Mouse (Mus musculus) Muller cell, postnatal 12 days (primary cell): ENCODE measurements at regions not wholly inside any gene's neighbourhood (a gene's known extent, or its start where the extent isn't known, plus 50 kb on each side); places are given as distances from the start of the nearest gene placed in this dataset.

ENCODE experiments used
- DNase-seq: peaks from one replicate; pipeline ENCODE4 v3.0.0-alpha.2; 2015; ENCODE audit errors: inconsistent ontology term

DNA sequence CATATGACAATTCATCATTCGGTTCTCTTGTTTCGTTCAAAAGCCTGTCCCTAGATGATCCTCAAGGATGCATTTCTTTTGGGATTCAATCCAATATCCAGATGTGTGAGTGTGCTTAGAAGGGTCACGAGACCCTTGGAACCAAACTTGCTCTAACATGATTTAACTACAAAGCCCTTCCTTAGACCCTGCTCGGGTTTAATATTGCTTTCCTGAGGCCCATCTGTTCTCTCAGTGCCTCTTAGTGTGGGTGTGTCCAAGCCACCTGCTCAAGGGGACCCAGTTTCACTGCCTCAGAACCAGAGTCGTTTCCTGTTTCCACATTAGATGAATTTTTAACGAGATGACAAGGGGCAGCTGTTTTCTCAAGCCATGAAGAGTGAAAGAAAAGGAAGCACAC is 147.3 kb upstream of the Usp24 start:
- no peak for DNase-seq

DNA sequence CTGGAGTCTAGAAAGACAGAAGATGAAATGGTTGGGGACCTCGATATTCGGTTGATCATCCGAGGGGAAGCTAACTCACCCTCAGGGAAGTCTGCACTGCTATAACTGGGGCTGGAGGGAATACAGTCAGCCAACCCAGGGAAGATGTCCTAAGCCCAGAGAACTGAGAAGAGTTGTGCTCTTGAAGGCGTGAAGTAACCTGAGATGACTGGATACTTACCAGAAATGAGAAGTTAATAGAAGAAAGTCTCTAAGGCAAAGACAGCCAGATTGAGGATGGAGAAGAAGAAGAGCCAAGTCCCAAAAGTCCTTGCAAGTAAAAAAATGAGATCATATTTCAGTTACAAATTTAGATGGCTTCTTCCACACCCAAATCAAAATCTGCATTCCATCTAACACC is 146.5 kb upstream of the Usp24 start:
- DNase-seq, result no peak

- DNase-seq, result no peak
Measured at GRCm38 (mm10) chr4:106170731-106171130, 145.3 kb upstream of the Usp24 start.

- DNase-seq, result no peak
Measured at GRCm38 (mm10) chr4:106175352-106175751, 140.7 kb upstream of the Usp24 start.

- no peak for DNase-seq
Measured at GRCm38 (mm10) chr4:106185745-106186501, 130.1 kb upstream of the Usp24 start.

GRCm38 (mm10) chr4:106186684-106187083 is 129.3 kb upstream of the Usp24 start:
- peak; percentile 52 for DNase-seq

DNA sequence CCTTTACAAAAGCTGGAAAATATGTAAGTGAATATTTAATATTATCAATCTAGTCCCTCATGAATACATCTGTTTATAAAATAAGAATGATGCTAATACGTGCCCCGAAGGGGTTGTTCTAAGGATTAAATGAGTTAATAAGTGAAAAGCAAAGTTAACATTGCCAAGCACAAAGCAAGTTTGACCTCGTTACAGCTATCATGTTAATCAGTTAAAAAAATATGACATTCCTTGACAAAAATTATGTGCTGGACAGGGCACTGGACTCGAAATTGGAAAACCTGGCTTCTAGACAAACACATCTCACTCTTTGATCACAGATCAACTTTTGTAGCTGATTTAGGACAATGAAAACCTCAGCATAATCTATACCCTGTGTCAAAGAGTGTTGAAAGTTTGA is 125.8 kb upstream of the Usp24 start:
- no peak for DNase-seq

DNA sequence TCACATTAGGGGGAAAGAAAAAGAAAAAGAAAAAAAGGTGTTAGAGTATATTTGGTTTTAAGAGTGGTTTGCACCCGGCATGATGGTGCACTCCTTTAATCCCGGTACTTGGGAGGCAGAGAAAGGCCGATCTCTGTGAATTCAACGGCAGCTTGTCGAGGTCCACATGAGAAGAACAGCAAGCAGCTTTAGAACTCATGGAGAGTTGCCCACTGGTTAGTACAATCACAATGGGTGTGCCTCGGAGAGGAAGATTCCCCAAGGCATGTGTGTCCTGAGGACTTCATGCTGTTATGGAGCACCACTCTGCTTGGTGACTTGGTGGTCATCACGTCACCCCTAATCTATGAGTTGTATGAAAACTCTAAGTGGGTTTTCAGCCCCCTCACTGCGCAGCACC is 124.7 kb upstream of the Usp24 start:
- no peak for DNase-seq

DNA sequence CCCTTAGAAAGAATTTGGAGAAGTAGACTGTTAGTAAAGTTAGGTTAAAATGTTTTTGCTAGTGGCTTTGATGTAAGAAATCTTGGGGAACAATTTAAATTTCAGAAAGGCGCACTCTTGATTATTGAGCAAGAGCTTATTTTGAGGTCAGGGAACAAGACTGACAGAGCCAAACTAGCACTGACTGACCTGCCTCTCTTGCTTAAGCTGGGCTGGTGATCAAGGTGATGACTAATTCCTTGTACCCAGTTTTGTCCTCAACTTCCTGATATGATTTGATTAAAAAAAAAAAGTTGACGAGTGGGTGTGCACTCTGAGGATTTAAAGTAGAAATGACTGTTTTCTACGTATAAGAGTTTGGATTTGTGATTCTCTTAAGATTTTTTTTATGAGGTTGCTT is 124.2 kb upstream of the Usp24 start:
- no peak for DNase-seq

GRCm38 (mm10) chr4:106193204-106193945 is 122.6 kb upstream of the Usp24 start:
- no peak for DNase-seq

DNA sequence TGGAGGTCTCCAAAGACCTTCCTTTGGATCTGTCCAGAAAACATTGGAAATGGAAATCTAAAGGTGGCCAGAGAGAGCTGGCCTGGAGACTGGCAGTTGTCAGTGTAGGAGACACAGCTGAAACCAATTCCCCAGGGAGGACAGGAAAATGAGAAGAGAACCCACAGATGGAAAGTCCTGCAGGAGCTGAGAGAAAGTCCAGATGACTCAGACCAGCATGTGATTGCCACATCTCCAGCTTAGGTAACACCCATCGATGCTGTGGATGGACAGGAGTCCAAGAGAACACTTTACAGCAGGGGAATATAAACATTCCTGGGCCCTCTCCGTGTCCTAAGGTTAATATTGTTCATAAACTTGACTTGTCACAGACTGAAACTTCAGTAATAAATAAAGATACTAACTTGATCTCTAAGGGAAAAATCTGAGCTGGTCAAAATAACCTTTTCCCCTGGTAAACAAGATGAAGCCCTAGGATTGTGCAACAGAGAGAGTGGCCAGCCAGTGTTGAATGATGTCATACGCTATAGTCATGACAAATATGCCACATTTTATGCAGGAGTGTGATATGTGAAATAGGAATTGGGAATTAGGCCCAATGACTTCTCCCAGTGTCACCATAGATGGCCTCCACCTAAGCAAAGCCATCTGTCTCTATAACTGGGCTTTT is 120.4 kb upstream of the Usp24 start:
- DNase-seq, result no peak

GRCm38 (mm10) chr4:106199833-106200232 is 116.2 kb upstream of the Usp24 start:
- no peak for DNase-seq

DNA sequence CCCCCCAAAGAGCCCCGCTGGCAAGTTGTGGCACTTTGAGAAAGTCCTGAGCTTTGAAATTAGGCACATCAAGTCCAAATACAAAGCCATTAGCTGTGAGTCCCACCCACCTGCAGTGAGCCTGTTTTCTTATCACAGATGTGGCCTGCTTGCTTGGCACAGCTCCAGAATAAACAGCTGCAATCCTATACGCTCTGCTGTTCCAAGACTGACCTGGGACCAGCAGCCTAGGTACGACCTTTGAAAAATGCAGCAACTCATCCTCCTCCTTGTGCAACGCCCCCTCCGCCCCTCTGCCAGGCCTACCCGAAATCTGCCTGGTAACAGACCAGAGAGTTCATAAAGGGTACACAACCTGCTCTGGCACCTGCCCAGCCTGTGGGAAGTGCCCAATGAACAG is 115.8 kb upstream of the Usp24 start:
- no peak for DNase-seq

- DNase-seq, result peak; percentile 73
Measured at GRCm38 (mm10) chr4:106202554-106202953, 113.5 kb upstream of the Usp24 start.

DNA sequence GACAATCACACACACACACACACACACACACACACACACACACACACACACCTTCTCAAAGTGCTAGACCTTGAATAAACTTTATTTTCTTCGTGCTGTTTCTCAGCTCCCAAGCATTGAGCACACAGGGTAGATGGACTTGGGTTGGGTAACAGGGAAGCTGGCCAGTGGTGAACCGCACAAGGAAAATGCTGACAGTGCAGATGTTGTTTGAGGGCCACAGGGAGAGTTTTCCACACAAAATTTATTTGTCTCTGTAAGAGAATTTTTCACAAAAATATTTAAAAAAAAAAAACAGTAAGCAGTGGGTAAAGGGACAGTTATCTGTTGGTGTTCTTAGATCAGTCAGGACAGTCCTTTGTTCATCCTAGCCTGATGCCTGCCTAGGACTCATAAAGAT is 110.8 kb upstream of the Usp24 start:
- DNase-seq, result no peak

DNA sequence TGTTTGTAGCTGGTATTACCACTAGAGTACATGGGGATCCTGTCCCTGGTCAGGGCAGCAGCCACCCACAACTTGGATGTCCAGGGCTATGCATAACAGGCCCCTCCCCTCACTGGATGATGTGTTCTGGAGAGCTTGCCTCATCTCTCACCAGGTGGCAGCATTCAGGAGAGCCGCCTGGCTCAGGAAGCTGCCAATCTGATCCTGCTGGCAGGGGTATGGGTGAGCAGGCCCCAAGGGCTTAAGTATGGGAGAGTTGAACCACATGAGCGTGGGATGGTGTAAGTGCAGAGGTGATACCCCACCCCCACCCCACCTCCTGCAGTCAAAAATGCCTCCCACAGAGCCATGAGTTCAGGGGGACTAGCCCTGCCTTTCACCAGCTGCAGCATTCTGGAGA is 110.0 kb upstream of the Usp24 start:
- DNase-seq, result no peak

DNA sequence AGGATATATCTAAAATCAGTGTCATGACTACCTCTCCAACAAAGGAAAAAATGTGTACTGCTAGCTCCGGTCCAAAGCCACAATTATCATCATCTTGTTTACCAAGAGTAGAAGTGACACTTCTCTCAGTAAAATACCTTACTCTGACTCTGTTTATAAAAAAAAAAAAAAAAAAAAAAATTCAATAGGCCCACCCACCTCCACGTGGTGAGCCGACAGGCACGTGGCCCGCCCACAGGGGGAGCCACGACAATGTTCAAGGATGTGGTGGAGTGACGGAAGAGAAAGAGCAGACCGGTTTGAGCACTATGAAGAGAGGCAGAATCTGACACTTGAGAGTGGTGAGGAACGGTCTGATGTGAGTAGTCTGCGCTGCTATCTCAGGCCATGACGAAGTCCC is 106.5 kb upstream of the Usp24 start:
- DNase-seq, result no peak

- DNase-seq, result no peak
Measured at GRCm38 (mm10) chr4:106209975-106210374, 106.0 kb upstream of the Usp24 start.

GRCm38 (mm10) chr4:106214170-106214569 is 101.8 kb upstream of the Usp24 start:
- DNase-seq, result no peak

DNA sequence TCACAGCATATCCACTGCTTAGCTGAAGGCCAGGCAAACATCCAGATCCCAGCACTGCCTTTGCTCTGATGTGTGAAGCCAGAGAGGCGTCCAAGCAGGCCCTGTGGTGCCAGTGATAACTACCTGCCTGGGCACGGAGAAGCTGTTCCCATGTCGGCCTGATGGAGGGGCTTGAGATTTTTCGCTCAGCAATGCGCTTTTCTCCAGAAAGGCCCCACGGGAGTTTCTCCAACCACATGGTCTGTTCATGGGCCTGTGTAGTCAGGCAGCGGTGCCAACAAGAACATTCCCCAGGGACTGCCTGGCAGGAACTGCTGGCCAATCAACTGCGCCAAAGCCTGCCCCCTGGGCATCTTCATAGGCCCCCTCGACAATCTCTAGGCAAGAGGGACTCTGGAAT is 95.4 kb upstream of the Usp24 start:
- no peak for DNase-seq

DNA sequence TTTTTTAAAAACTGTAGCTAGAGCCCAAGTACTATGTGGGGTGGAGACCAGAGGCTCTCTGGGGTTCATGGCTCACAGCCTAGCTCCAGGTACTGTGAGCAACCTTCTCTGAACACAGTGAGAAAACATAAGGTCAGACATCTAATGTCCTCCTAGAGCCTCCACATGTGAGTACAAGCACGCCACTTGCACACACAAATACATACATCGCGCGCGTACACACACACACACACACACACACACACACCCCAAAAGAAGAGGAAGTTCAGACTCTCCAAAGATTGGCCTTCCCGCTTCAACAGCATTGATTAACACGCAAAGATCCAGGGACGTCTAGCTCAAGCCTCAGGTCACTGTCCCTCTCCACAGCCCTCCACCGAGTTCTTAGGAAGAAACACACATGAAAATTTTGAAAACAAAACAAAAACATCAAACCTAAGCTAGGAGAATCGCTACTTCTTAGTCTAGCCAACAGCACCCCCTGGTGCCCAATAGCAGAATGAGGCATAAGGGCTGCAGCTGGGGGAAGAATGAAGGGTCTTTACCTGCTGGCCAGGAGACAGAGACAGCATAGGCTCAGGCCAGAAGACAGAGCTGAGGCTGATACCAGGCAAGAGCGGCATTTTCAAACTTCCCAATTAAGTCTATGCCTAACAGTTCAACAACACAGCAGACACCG is 90.7 kb upstream of the Usp24 start:
- peak; percentile 58 for DNase-seq

- DNase-seq, result peak; percentile 37
Measured at GRCm38 (mm10) chr4:106227428-106227827, 88.6 kb upstream of the Usp24 start.
